In the genomic region with DNA sequence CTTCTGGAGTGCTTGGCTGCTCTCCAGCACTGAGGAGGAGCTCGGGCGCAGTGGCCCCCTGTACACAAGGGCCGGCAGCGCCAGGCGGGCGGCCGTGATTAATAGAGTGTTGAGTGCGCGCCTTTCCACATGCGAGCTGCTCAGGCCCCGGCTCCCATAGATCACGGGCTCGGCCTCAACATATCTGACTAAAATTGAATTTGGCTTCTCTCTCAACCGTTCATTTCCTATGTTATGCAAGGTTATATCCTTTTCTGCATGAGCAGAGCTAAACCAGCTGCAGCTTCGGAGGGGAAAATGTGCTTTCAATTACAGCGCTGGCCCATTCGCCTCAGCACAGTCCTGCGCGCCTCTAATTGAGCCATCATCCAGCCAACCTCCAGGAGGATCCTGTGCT, we compare ENCODE assay signal across 9 mouse cellular contexts.
DNase-seq lines count a peak whose midpoint lies in the region; ATAC-seq and TF ChIP-seq lines count a peak whose summit lies in the region.
"Had no signal": no experiment of that assay in that cellular context is flagged by ENCODE, and none has a peak within 500 bp of the region (broad histone marks: within the 10 kb centered on the region; RNA-seq: fewer than 3 reads in every experiment).

No protein-coding gene starts in this region.

- DNase-seq in spleen, adult 2 months (ENCODE audit: low read depth in 1 of 2, low spot score in 2 of 2), result peak in 1 of 2 experiments; percentile 12
- DNase-seq in spleen, adult 12 weeks (ENCODE audit: low spot score), result no peak
- peak; percentile 82 for DNase-seq in embryonic facial prominence, embryonic 10.5 days (ENCODE audit: low spot score)
- DNase-seq in heart, adult 9 months (ENCODE audit: low spot score in 2 of 2), result peak; percentile 53 to 60
- DNase-seq in kidney, adult 11 months, result peak; percentile 66
- peak; percentile 92 for DNase-seq in lung, postnatal 0 days (ENCODE audit: low spot score)
- no peak for DNase-seq in frontal cortex, postnatal 36 days (ENCODE audit: low spot score in 2 of 2)

- H3K9ac ChIP-seq in lung, postnatal 0 days (replicated peaks; ENCODE audit: low read depth), result no peak overlapping the region
- no peak overlapping the region for H3K9ac ChIP-seq in stomach, embryonic 14.5 days (replicated peaks; ENCODE audit: low read depth, low read length)
- H3K9ac ChIP-seq: liver, embryonic 14.5 days had no signal

- H3K4me2 ChIP-seq in lung, postnatal 0 days (replicated peaks; ENCODE audit: low read depth, low read length), result peak overlapping the region; percentile 27; the same call in 1 of the 2 replicates
- H3K4me2 ChIP-seq in stomach, embryonic 14.5 days (replicated peaks; ENCODE audit: low read depth, low read length), result peak overlapping the region; percentile 28; the same call in 1 of the 2 replicates

- peaks cover 7% of the 10 kb centered on the region; the same call in 1 of the 2 replicates for H3K9me3 ChIP-seq in embryonic facial prominence, embryonic 10.5 days
- no peaks in the 10 kb centered on the region for H3K9me3 ChIP-seq in lung, postnatal 0 days (ENCODE audit: low read length)
- H3K9me3 ChIP-seq in stomach, embryonic 14.5 days (ENCODE audit: control insufficient read depth, low read depth, low read length), result peaks cover 7% of the 10 kb centered on the region; the same call in 1 of the 2 replicates

- peaks cover 6% of the 10 kb centered on the region; the same call in 1 of the 2 replicates for H3K4me1 ChIP-seq in spleen, adult 2 months (ENCODE audit: control insufficient read depth, insufficient read depth, insufficient read length)
- peaks cover 18% of the 10 kb centered on the region for H3K4me1 ChIP-seq in embryonic facial prominence, embryonic 10.5 days
- peaks cover 11% of the 10 kb centered on the region for H3K4me1 ChIP-seq in lung, postnatal 0 days (ENCODE audit: insufficient read depth, low read depth, low read length)
- H3K4me1 ChIP-seq in stomach, embryonic 14.5 days (ENCODE audit: control insufficient read depth, insufficient read depth, low read length), result peaks cover 9% of the 10 kb centered on the region

- ATAC-seq in lung, postnatal 0 days, result peak; percentile 95
- peak; percentile 93 for ATAC-seq in stomach, embryonic 14.5 days (ENCODE audit: insufficient number of reproducible peaks, insufficient read depth, low FRiP score, low read depth)

- TF ChIP-seq EP300 in lung, postnatal 0 days (IDR thresholded peaks at IDR 0.05), result no peak

- H3K27me3 ChIP-seq in spleen, adult 2 months (ENCODE audit: control insufficient read depth, insufficient read depth, low read length), result no peaks in the 10 kb centered on the region
- H3K27me3 ChIP-seq in embryonic facial prominence, embryonic 10.5 days (replicated peaks; ENCODE audit: low read depth, poor library complexity, severe bottlenecking), result no peaks in the 10 kb centered on the region
- H3K27me3 ChIP-seq in lung, postnatal 0 days (replicated peaks; ENCODE audit: insufficient read depth, low read length), result no peaks in the 10 kb centered on the region
- H3K27me3 ChIP-seq in stomach, embryonic 14.5 days (ENCODE audit: control insufficient read depth, insufficient read depth, low read length), result no peaks in the 10 kb centered on the region

- no peak for TF ChIP-seq CTCF in spleen, adult 2 months (IDR thresholded peaks at IDR 0.05; ENCODE audit: extremely low read depth, insufficient read depth, insufficient read length, insufficient replicate concordance)
- TF ChIP-seq CTCF in lung, postnatal 0 days (IDR thresholded peaks at IDR 0.05), result no peak

- WGBS in spleen, adult 2 months, result 25% methylated on average over 19 of the region's 19 CpGs
- WGBS in embryonic facial prominence, embryonic 10.5 days, result 43% methylated on average over 19 of the region's 19 CpGs
- WGBS in lung, postnatal 0 days, result 12% methylated on average over 19 of the region's 19 CpGs
- WGBS in stomach, embryonic 14.5 days, result 15% methylated on average over 19 of the region's 19 CpGs

- H3K27ac ChIP-seq in spleen, adult 2 months (ENCODE audit: insufficient read depth, low read length), result peak overlapping the region; percentile 69
- H3K27ac ChIP-seq in embryonic facial prominence, embryonic 10.5 days (replicated peaks), result 0 out of 2 replicates have a peak overlapping the region, but pooled peaks have one; percentile 14
- H3K27ac ChIP-seq in lung, postnatal 0 days (ENCODE audit: low read length), result peak overlapping the region; percentile 75
- peak overlapping the region; percentile 77 for H3K27ac ChIP-seq in stomach, embryonic 14.5 days (ENCODE audit: low read length)
- H3K27ac ChIP-seq: liver, embryonic 14.5 days had no signal

- H3K36me3 ChIP-seq in spleen, adult 2 months (ENCODE audit: control insufficient read depth, insufficient read depth, low read length), result no peaks in the 10 kb centered on the region
- peaks cover 44% of the 10 kb centered on the region for H3K36me3 ChIP-seq in embryonic facial prominence, embryonic 10.5 days (replicated peaks)
- no peaks in the 10 kb centered on the region for H3K36me3 ChIP-seq in lung, postnatal 0 days (ENCODE audit: insufficient read depth, low read length)
- H3K36me3 ChIP-seq in stomach, embryonic 14.5 days (ENCODE audit: control insufficient read depth, insufficient read depth, low read length), result peaks cover 7% of the 10 kb centered on the region; the same call in 1 of the 2 replicates

- H3K4me3 ChIP-seq in spleen, adult 2 months (ENCODE audit: extremely low read depth, insufficient read depth, insufficient read length), result no peak overlapping the region; the same call in 1 of the 2 replicates
- H3K4me3 ChIP-seq in embryonic facial prominence, embryonic 10.5 days, result peak overlapping the region; percentile 15; the same call in 1 of the 2 replicates
- no peak overlapping the region for H3K4me3 ChIP-seq in lung, postnatal 0 days (ENCODE audit: low read depth, low read length)
- H3K4me3 ChIP-seq in stomach, embryonic 14.5 days (ENCODE audit: low read depth, low read length), result no peak overlapping the region

- no peak for TF ChIP-seq POLR2A in spleen, adult 2 months (IDR thresholded peaks at IDR 0.05; ENCODE audit: low read depth, low read length)

Comparison
In these comparisons a context has a peak if more than half of its experiments do, and no peak if none do; other contexts are left out.
1. DNase-seq: peak in embryonic facial prominence, embryonic 10.5 days (single experiment), heart, adult 9 months (2 of 2), kidney, adult 11 months (single experiment) and lung, postnatal 0 days (single experiment); none in spleen, adult 12 weeks (single experiment) and frontal cortex, postnatal 36 days (0 of 2).
2. H3K27ac ChIP-seq: peak in every context shown above with its lines; median percentile 77 in stomach, embryonic 14.5 days; 75 in lung, postnatal 0 days; 69 in spleen, adult 2 months; 14 in embryonic facial prominence, embryonic 10.5 days.